Mouse (Mus musculus): ENCODE results near the gene Adgrv1. TPM values are rescaled to one million over a fixed set of nuclear protein-coding genes. Genes with fewer than 3 reads are reported as not detected.

Adgrv1 gene
- total and polyA plus RNA-seq, 2 experiments from 2014 or later, result 3.9 to 13.2 TPM

- no peaks in the 10 kb centered on the region for H3K27me3 ChIP-seq (ENCODE audit: insufficient read depth, low read length)
- WGBS, result 90% methylated on average over 1 of the region's 1 CpGs
- TF ChIP-seq CTCF (IDR thresholded peaks at IDR 0.05), result no peak
- H3K4me1 ChIP-seq (ENCODE audit: insufficient read depth, low read length), result no peaks in the 10 kb centered on the region
- H3K9ac ChIP-seq (replicated peaks; ENCODE audit: low read length, poor library complexity, severe bottlenecking), result no peak overlapping the region
- DNase-seq (ENCODE audit: low spot score) (no peak), ATAC-seq (ENCODE audit: low FRiP score) (no peak)
- H3K36me3 ChIP-seq (ENCODE audit: insufficient read depth, low read length), result no peaks in the 10 kb centered on the region
- no peak overlapping the region for H3K4me2 ChIP-seq (ENCODE audit: low read depth, low read length, poor library complexity, severe bottlenecking)
- H3K27ac ChIP-seq (ENCODE audit: low read depth, low read length), result no peak overlapping the region
- no peaks in the 10 kb centered on the region for H3K9me3 ChIP-seq (ENCODE audit: low read length)
- no peak overlapping the region for H3K4me3 ChIP-seq (ENCODE audit: low read depth, low read length)
Observed at GRCm38 (mm10) chr13:81090051-81090836, 542.7 kb downstream of the Adgrv1 start.

GRCm38 (mm10) chr13:81086969-81087682 is 545.8 kb downstream of the Adgrv1 start:
- no peak overlapping the region for H3K9ac ChIP-seq (replicated peaks; ENCODE audit: low read length, poor library complexity, severe bottlenecking)
- WGBS, result 85% methylated on average over 2 of the region's 2 CpGs

GRCm38 (mm10) chr13:81072214-81072613 is 560.7 kb downstream of the Adgrv1 start:
- H3K9me3 ChIP-seq (ENCODE audit: low read length), result no peaks in the 10 kb centered on the region
- H3K9ac ChIP-seq (replicated peaks; ENCODE audit: low read length, poor library complexity, severe bottlenecking), result no peak overlapping the region
- no peak for DNase-seq (ENCODE audit: low spot score)
- no peak overlapping the region for H3K27ac ChIP-seq (ENCODE audit: low read depth, low read length)
- ATAC-seq (ENCODE audit: low FRiP score), result no peak
- 81% methylated on average over 5 of the region's 5 CpGs for WGBS
- no peak overlapping the region for H3K4me3 ChIP-seq (ENCODE audit: low read depth, low read length)
- no peaks in the 10 kb centered on the region for H3K27me3 ChIP-seq (ENCODE audit: insufficient read depth, low read length)
- no peak overlapping the region for H3K4me2 ChIP-seq (ENCODE audit: low read depth, low read length, poor library complexity, severe bottlenecking)
- no peaks in the 10 kb centered on the region for H3K36me3 ChIP-seq (ENCODE audit: insufficient read depth, low read length)
- H3K4me1 ChIP-seq (ENCODE audit: insufficient read depth, low read length), result no peaks in the 10 kb centered on the region
- no peak for TF ChIP-seq CTCF (IDR thresholded peaks at IDR 0.05)

More at GRCm38 (mm10) chr13:81086969-81087682, 545.8 kb downstream of the Adgrv1 start:
- no peak for DNase-seq (ENCODE audit: low spot score)
- ATAC-seq (ENCODE audit: low FRiP score), result no peak
- H3K27me3 ChIP-seq (ENCODE audit: insufficient read depth, low read length), result no peaks in the 10 kb centered on the region
- H3K9me3 ChIP-seq (ENCODE audit: low read length), result no peaks in the 10 kb centered on the region
- no peak overlapping the region for H3K4me2 ChIP-seq (ENCODE audit: low read depth, low read length, poor library complexity, severe bottlenecking)
- no peaks in the 10 kb centered on the region for H3K4me1 ChIP-seq (ENCODE audit: insufficient read depth, low read length)
- H3K4me3 ChIP-seq (ENCODE audit: low read depth, low read length), result no peak overlapping the region
- TF ChIP-seq CTCF (IDR thresholded peaks at IDR 0.05), result no peak
- no peaks in the 10 kb centered on the region for H3K36me3 ChIP-seq (ENCODE audit: insufficient read depth, low read length)
- no peak overlapping the region for H3K27ac ChIP-seq (ENCODE audit: low read depth, low read length)

GRCm38 (mm10) chr13:81051448-81051847 is 581.5 kb downstream of the Adgrv1 start:
- H3K4me2 ChIP-seq (ENCODE audit: low read depth, low read length, poor library complexity, severe bottlenecking), result no peak overlapping the region
- ATAC-seq (ENCODE audit: low FRiP score) (no peak), DNase-seq (ENCODE audit: low spot score) (no peak)
- WGBS, result 88% methylated on average over 4 of the region's 4 CpGs
- no peak overlapping the region for H3K9ac ChIP-seq (replicated peaks; ENCODE audit: low read length, poor library complexity, severe bottlenecking)
- no peaks in the 10 kb centered on the region for H3K27me3 ChIP-seq (ENCODE audit: insufficient read depth, low read length)
- no peaks in the 10 kb centered on the region for H3K36me3 ChIP-seq (ENCODE audit: insufficient read depth, low read length)
- H3K27ac ChIP-seq (ENCODE audit: low read depth, low read length), result no peak overlapping the region
- H3K9me3 ChIP-seq (ENCODE audit: low read length), result no peaks in the 10 kb centered on the region
- H3K4me1 ChIP-seq (ENCODE audit: insufficient read depth, low read length), result no peaks in the 10 kb centered on the region
- no peak for TF ChIP-seq CTCF (IDR thresholded peaks at IDR 0.05)
- H3K4me3 ChIP-seq (ENCODE audit: low read depth, low read length), result no peak overlapping the region

GRCm38 (mm10) chr13:81050911-81051310 is 582.0 kb downstream of the Adgrv1 start:
- 79% methylated on average over 5 of the region's 5 CpGs for WGBS
- Histone ChIP-seq H3K4me1 (ENCODE audit: insufficient read depth, low read length) (no peaks in the 10 kb centered on the region), H3K9me3 (ENCODE audit: low read length) (no peaks in the 10 kb centered on the region), H3K27ac (ENCODE audit: low read depth, low read length) (no peak overlapping the region), H3K9ac (replicated peaks; ENCODE audit: low read length, poor library complexity, severe bottlenecking) (no peak overlapping the region), H3K4me2 (ENCODE audit: low read depth, low read length, poor library complexity, severe bottlenecking) (no peak overlapping the region), H3K4me3 (ENCODE audit: low read depth, low read length) (no peak overlapping the region), H3K27me3 (ENCODE audit: insufficient read depth, low read length) (no peaks in the 10 kb centered on the region), H3K36me3 (ENCODE audit: insufficient read depth, low read length) (no peaks in the 10 kb centered on the region)
- DNase-seq (ENCODE audit: low spot score) (no peak), ATAC-seq (ENCODE audit: low FRiP score) (no peak)
- no peak for TF ChIP-seq CTCF (IDR thresholded peaks at IDR 0.05)

- H3K27ac ChIP-seq (ENCODE audit: low read depth, low read length), result no peak overlapping the region
- H3K36me3 ChIP-seq (ENCODE audit: insufficient read depth, low read length), result no peaks in the 10 kb centered on the region
- 63% methylated on average over 11 of the region's 11 CpGs for WGBS
- H3K4me2 ChIP-seq (ENCODE audit: low read depth, low read length, poor library complexity, severe bottlenecking), result no peak overlapping the region
- peak; percentile 41; the same call in 1 of the 2 replicates for ATAC-seq (ENCODE audit: low FRiP score)
- H3K4me1 ChIP-seq (ENCODE audit: insufficient read depth, low read length), result no peaks in the 10 kb centered on the region
- H3K27me3 ChIP-seq (ENCODE audit: insufficient read depth, low read length), result no peaks in the 10 kb centered on the region
- no peak overlapping the region for H3K4me3 ChIP-seq (ENCODE audit: low read depth, low read length)
- DNase-seq (ENCODE audit: low spot score), result peak; percentile 27
- no peaks in the 10 kb centered on the region for H3K9me3 ChIP-seq (ENCODE audit: low read length)
- no peak overlapping the region for H3K9ac ChIP-seq (replicated peaks; ENCODE audit: low read length, poor library complexity, severe bottlenecking)
- no peak for TF ChIP-seq CTCF (IDR thresholded peaks at IDR 0.05)
Observed at GRCm38 (mm10) chr13:81045345-81045744, 587.6 kb downstream of the Adgrv1 start.

Small RNA genes within 50 kb of the gene (microRNA-seq; reads per million reads assigned to microRNA genes)
- gene Gm25241 (ENCODE audit: borderline number of aligned reads), result not detected

Other genes with a start within 250 kb of the Adgrv1 start
- gene Lysmd3, start 24.5 kb upstream of the Adgrv1 start, total RNA-seq (2014; rRNA removed), result 15.6 and 27.1 TPM in 2 replicates
- 11.2 and 13.7 TPM in 2 replicates for gene Lysmd3, start 24.5 kb upstream of the Adgrv1 start, polyA plus RNA-seq (2015; fragmentation: Nextera tagmentation; extraction: Ambion mirVana)
- 3.0 and 9.6 TPM in 2 replicates for gene Polr3g, start 77.9 kb upstream of the Adgrv1 start, total RNA-seq (2014; rRNA removed)
- 3.2 and 3.9 TPM in 2 replicates for gene Polr3g, start 77.9 kb upstream of the Adgrv1 start, polyA plus RNA-seq (2015; fragmentation: Nextera tagmentation; extraction: Ambion mirVana)
- 35.1 and 36.0 TPM in 2 replicates for gene Mblac2, start 78.2 kb upstream of the Adgrv1 start, total RNA-seq (2014; rRNA removed)
- gene Mblac2, start 78.2 kb upstream of the Adgrv1 start, polyA plus RNA-seq (2015; fragmentation: Nextera tagmentation; extraction: Ambion mirVana), result 63.9 and 67.0 TPM in 2 replicates
- 58.3 and 92.6 TPM in 2 replicates for gene Cetn3, start 149.9 kb upstream of the Adgrv1 start, total RNA-seq (2014; rRNA removed)
- 322 and 326 TPM in 2 replicates for gene Cetn3, start 149.9 kb upstream of the Adgrv1 start, polyA plus RNA-seq (2015; fragmentation: Nextera tagmentation; extraction: Ambion mirVana)